Mouse (Mus musculus) duodenum, adult 2 months (tissue): ENCODE measurements around the gene Dact2. TPM values are rescaled to one million over a fixed set of nuclear protein-coding genes. Genes with fewer than 3 reads are reported as not detected.

Source experiments
- polyA plus RNA-seq: library from polyadenylated mRNA; depleted of rRNA; stranded (reverse); fragments of >200 nt; gene quantifications from 2 replicates; pipeline ENCODE4 v1.2.3, GENCODE M21; 2012; ENCODE audit warnings: low replicate concordance; rRNA removed

Gene Dact2
- 11.4 and 29.7 TPM in 2 replicates for polyA plus RNA-seq

GRCm38 (mm10) chr17:14204061-14204460 lies at the start of gene Dact2:
TSS of gene Dact2 (minus strand) at chr17:14204304.

Other genes with a start within 250 kb of the Dact2 start
- not detected in 2 replicates for gene Gm7356, start 200.6 kb downstream of the Dact2 start, polyA plus RNA-seq
- not detected in 2 replicates for gene Gm7358, start 144.8 kb downstream of the Dact2 start, polyA plus RNA-seq
- gene Smoc2, start 75.2 kb upstream of the Dact2 start, polyA plus RNA-seq: 52.7 and 84.2 TPM in 2 replicates